Mouse (Mus musculus): Measurements from ENCODE around the gene Pcsk4. TPM values are rescaled to one million over a fixed set of nuclear protein-coding genes. Genes with fewer than 3 reads are reported as not detected.
A peak's percentile ranks its signal among the peaks of the same experiment; 100 is the strongest.

Pcsk4 gene
- polyA plus RNA-seq, 1 experiment from 2014 or later = 2.2 TPM

- no peak for ATAC-seq (ENCODE audit: low FRiP score, low TSS enrichment)
Observed at GRCm38 (mm10) chr10:80297526-80298133, 31.7 kb downstream of the Pcsk4 start.

GRCm38 (mm10) chr10:80296824-80297223, 32.5 kb downstream of the Pcsk4 start:
- no peak overlapping the region for H3K27ac ChIP-seq (replicated peaks)
- no peaks in the 10 kb centered on the region for H3K4me1 ChIP-seq (replicated peaks; ENCODE audit: control insufficient read depth, insufficient read depth)
- no peak overlapping the region for H3K4me3 ChIP-seq (ENCODE audit: low read depth, low read length)
- DNase-seq (ENCODE audit: low spot score) (no peak), ATAC-seq (ENCODE audit: low FRiP score, low TSS enrichment) (no peak)
- 84% methylated on average over 5 of the region's 5 CpGs for WGBS
- H3K4me2 ChIP-seq (replicated peaks; ENCODE audit: low read depth) = no peak overlapping the region
- no peaks in the 10 kb centered on the region; the same call in 1 of the 2 replicates for H3K27me3 ChIP-seq (ENCODE audit: control insufficient read depth, insufficient read depth, low read length)
- H3K36me3 ChIP-seq (ENCODE audit: control insufficient read depth, insufficient read depth, low read length) = peaks cover 8% of the 10 kb centered on the region
- H3K9ac ChIP-seq (ENCODE audit: low read length) = no peak overlapping the region
- no peaks in the 10 kb centered on the region for H3K9me3 ChIP-seq (ENCODE audit: control insufficient read depth, low read length)
- TF ChIP-seq EP300 (optimal IDR thresholded peaks at IDR 0.05) (no peak), CTCF (IDR thresholded peaks at IDR 0.05; ENCODE audit: low read depth) (no peak)

More at GRCm38 (mm10) chr10:80297526-80298133, 31.7 kb downstream of the Pcsk4 start:
- H3K27me3 ChIP-seq (ENCODE audit: control insufficient read depth, insufficient read depth, low read length) = no peaks in the 10 kb centered on the region; the same call in 1 of the 2 replicates
- DNase-seq (ENCODE audit: low spot score) = no peak
- WGBS = 69% methylated on average over 8 of the region's 8 CpGs
- TF ChIP-seq CTCF (IDR thresholded peaks at IDR 0.05; ENCODE audit: low read depth) (no peak), EP300 (optimal IDR thresholded peaks at IDR 0.05) (no peak)
- no peak overlapping the region for H3K9ac ChIP-seq (ENCODE audit: low read length)
- no peak overlapping the region for H3K4me2 ChIP-seq (replicated peaks; ENCODE audit: low read depth)
- H3K4me1 ChIP-seq (replicated peaks; ENCODE audit: control insufficient read depth, insufficient read depth) = no peaks in the 10 kb centered on the region
- no peak overlapping the region for H3K4me3 ChIP-seq (ENCODE audit: low read depth, low read length)
- H3K9me3 ChIP-seq (ENCODE audit: control insufficient read depth, low read length) = no peaks in the 10 kb centered on the region
- no peak overlapping the region for H3K27ac ChIP-seq (replicated peaks)
- H3K36me3 ChIP-seq (ENCODE audit: control insufficient read depth, insufficient read depth, low read length) = peaks cover 8% of the 10 kb centered on the region

- Histone ChIP-seq H3K4me2 (replicated peaks; ENCODE audit: low read depth) (peak within 1 kb of the TSS; percentile 56), H3K27me3 (ENCODE audit: control insufficient read depth, insufficient read depth, low read length) (no peaks in the 10 kb centered on the region; the same call in 1 of the 2 replicates), H3K9ac (ENCODE audit: low read length) (peak within 1 kb of the TSS; percentile 36), H3K4me3 (ENCODE audit: low read depth, low read length) (peak within 1 kb of the TSS; percentile 31), H3K9me3 (ENCODE audit: control insufficient read depth, low read length) (no peaks in the 10 kb centered on the region), H3K36me3 (ENCODE audit: control insufficient read depth, insufficient read depth, low read length) (peaks cover 8% of the 10 kb centered on the region), H3K27ac (replicated peaks) (no peak within 1 kb of the TSS), H3K4me1 (replicated peaks; ENCODE audit: control insufficient read depth, insufficient read depth) (no peaks in the 10 kb centered on the region)
- peak; percentile 75 for DNase-seq (ENCODE audit: low spot score)
- WGBS = 3% methylated on average over 26 of the region's 26 CpGs
- ATAC-seq (ENCODE audit: low FRiP score, low TSS enrichment) = peak; percentile 18; the same call in 1 of the 2 replicates
- TF ChIP-seq EP300 (optimal IDR thresholded peaks at IDR 0.05) = no peak
- peak; percentile 80 for TF ChIP-seq CTCF (IDR thresholded peaks at IDR 0.05; ENCODE audit: low read depth)
Observed at GRCm38 (mm10) chr10:80295618-80296425, 33.5 kb downstream of the Pcsk4 start, which contains the start of gene Apc2. Gene Apc2, plus strand, starts transcription at chr10:80295977.

DNA sequence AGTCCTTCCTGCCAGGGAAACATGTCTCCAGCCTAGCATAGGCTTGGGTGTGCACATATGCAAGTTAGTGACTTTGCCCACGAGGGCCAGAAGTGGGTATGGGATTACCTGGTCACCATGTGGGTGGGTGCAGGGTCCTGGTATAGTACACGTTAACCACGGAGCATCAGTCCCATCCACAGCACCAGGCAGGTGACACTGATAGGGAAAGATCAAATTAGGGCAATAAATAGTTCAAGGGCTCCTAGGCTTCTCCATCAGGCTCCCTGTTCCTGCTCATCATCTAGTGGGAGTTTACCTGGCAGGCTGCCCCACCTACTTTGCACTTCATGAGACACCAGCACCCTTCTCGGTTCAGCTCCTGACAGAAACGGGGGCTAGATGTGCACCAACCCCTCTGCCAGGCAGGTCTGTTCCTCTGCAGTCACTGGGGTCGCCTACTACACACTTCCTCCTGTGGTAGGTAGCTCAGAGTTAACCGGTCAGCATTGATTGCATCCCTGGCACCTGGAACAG, 34.5 kb downstream of the Pcsk4 start:
- Histone ChIP-seq H3K4me1 (replicated peaks; ENCODE audit: control insufficient read depth, insufficient read depth) (no peaks in the 10 kb centered on the region), H3K9me3 (ENCODE audit: control insufficient read depth, low read length) (no peaks in the 10 kb centered on the region), H3K27ac (replicated peaks) (no peak overlapping the region), H3K4me2 (replicated peaks; ENCODE audit: low read depth) (no peak overlapping the region), H3K9ac (ENCODE audit: low read length) (no peak overlapping the region), H3K27me3 (ENCODE audit: control insufficient read depth, insufficient read depth, low read length) (no peaks in the 10 kb centered on the region; the same call in 1 of the 2 replicates), H3K36me3 (ENCODE audit: control insufficient read depth, insufficient read depth, low read length) (peaks cover 8% of the 10 kb centered on the region), H3K4me3 (ENCODE audit: low read depth, low read length) (no peak overlapping the region)
- WGBS = 45% methylated on average over 7 of the region's 7 CpGs
- DNase-seq (ENCODE audit: low spot score) = no peak
- TF ChIP-seq CTCF (IDR thresholded peaks at IDR 0.05; ENCODE audit: low read depth) = no peak
- TF ChIP-seq EP300 (optimal IDR thresholded peaks at IDR 0.05) = no peak
- no peak for ATAC-seq (ENCODE audit: low FRiP score, low TSS enrichment)

DNA sequence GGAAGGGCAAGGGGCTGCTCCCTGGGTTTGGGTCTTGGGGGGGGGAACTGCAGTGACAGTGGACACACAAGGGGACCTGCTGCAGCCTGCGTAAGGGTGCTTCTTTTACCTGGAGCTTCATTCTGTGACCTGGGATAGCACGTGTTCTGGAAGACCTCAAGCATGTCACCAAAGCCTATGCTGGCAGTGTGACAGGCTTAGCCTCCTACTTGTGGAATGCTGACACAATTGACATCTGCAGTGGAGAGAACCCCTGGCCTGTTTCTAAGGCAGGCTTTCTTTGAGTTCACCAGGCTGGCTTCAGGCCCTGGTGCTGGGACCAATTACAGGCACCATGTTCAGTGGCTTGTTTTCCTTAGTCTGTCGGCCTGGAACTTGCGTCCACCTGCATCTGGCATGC, 35.0 kb downstream of the Pcsk4 start:
- no peak overlapping the region for H3K9ac ChIP-seq (ENCODE audit: low read length)
- H3K4me2 ChIP-seq (replicated peaks; ENCODE audit: low read depth) = no peak overlapping the region
- WGBS = 67% methylated on average over 4 of the region's 4 CpGs
- no peak for TF ChIP-seq CTCF (IDR thresholded peaks at IDR 0.05; ENCODE audit: low read depth)
- TF ChIP-seq EP300 (optimal IDR thresholded peaks at IDR 0.05) = no peak
- no peaks in the 10 kb centered on the region for H3K4me1 ChIP-seq (replicated peaks; ENCODE audit: control insufficient read depth, insufficient read depth)
- no peaks in the 10 kb centered on the region; the same call in 1 of the 2 replicates for H3K27me3 ChIP-seq (ENCODE audit: control insufficient read depth, insufficient read depth, low read length)
- H3K4me3 ChIP-seq (ENCODE audit: low read depth, low read length) = no peak overlapping the region
- no peak for ATAC-seq (ENCODE audit: low FRiP score, low TSS enrichment)
- peaks cover 8% of the 10 kb centered on the region for H3K36me3 ChIP-seq (ENCODE audit: control insufficient read depth, insufficient read depth, low read length)
- no peak for DNase-seq (ENCODE audit: low spot score)
- no peak overlapping the region for H3K27ac ChIP-seq (replicated peaks)
- H3K9me3 ChIP-seq (ENCODE audit: control insufficient read depth, low read length) = no peaks in the 10 kb centered on the region
